Mouse (Mus musculus) olfactory bulb, adult 2 months (tissue): ENCODE measurements at regions not wholly inside any gene's neighbourhood (a gene's known extent, or its start where the extent isn't known, plus 50 kb on each side); places are given as distances from the start of the nearest gene placed in this dataset.

ENCODE experiments used
- CTCF ChIP-seq: fragments of 200-500 bp; IDR thresholded peaks from 2 replicates; pipeline ENCODE4 v1.5.1; 2012; ENCODE audit warnings: low read depth, mild to moderate bottlenecking, low read length, moderate library complexity; ENCODE audit not compliant: insufficient read depth
- POLR2A ChIP-seq: fragments of 200-500 bp; IDR thresholded peaks from 2 replicates; pipeline ENCODE4 v1.6.1; 2012; ENCODE audit warnings: mild to moderate bottlenecking, low read depth, low read length, moderate library complexity; ENCODE audit not compliant: insufficient read depth

- TF ChIP-seq CTCF (no peak), POLR2A (no peak)
Observed at GRCm38 (mm10) chr9:111870466-111870865, 180.3 kb upstream of the Stac start.
